ENCODE assay signal across 8 mouse cellular contexts in genomic region chr1:185203909-185204661, GRCm38 (mm10). TPM values are rescaled to one million over a fixed set of nuclear protein-coding genes. Genes with fewer than 3 reads are reported as not detected.
DNase-seq lines count a peak whose midpoint lies in the region; ATAC-seq lines count a peak whose summit lies in the region.

TSS of gene Rab3gap2 (plus strand) at chr1:185204117.

- H3K4me2 ChIP-seq in hindbrain, embryonic 11.5 days (replicated peaks; ENCODE audit: low read depth, low read length) = peak within 1 kb of the TSS; percentile 59

- no peaks in the 10 kb centered on the region for H3K27me3 ChIP-seq in hindbrain, embryonic 11.5 days (ENCODE audit: control insufficient read depth, insufficient read depth, low read length)

- peak within 1 kb of the TSS; percentile 32; the same call in 1 of the 2 replicates for H3K27ac ChIP-seq in hindbrain, embryonic 11.5 days (ENCODE audit: low read depth, low read length)

- under 1% methylated on average over 57 of the region's 57 CpGs for WGBS in hindbrain, embryonic 11.5 days

- DNase-seq in MN1 (ENCODE audit: low spot score) = peak; percentile 98
- DNase-seq in cerebellum, adult 9-10 months = peak; percentile 99
- DNase-seq in frontal cortex, adult 2 months (ENCODE audit: extremely low spot score in 1 of 2, low spot score in 1 of 2) = peak; percentile 96 to 99
- DNase-seq in hindbrain, embryonic 11.5 days (ENCODE audit: low spot score) = peak; percentile 99
- DNase-seq in layer of hippocampus, postnatal 10 days (ENCODE audit: low spot score in 2 of 2) = peak; percentile 99 to 100
- DNase-seq in lung, postnatal 10 days = peak; percentile 99
- peak; percentile 100 for DNase-seq in ovary, postnatal 36 days (ENCODE audit: low spot score)
- peak; percentile 100 for DNase-seq in thymus, postnatal 25 days

- no peaks in the 10 kb centered on the region for H3K9me3 ChIP-seq in hindbrain, embryonic 11.5 days (ENCODE audit: control insufficient read depth, low read length)

- peak within 1 kb of the TSS; percentile 69 for H3K9ac ChIP-seq in hindbrain, embryonic 11.5 days (ENCODE audit: low read depth, low read length)

- peak; percentile 93 for ATAC-seq in hindbrain, embryonic 11.5 days (ENCODE audit: low FRiP score)

- H3K4me1 ChIP-seq in hindbrain, embryonic 11.5 days (replicated peaks; ENCODE audit: control insufficient read depth, insufficient read depth, low read length) = no peaks in the 10 kb centered on the region

- H3K4me3 ChIP-seq in hindbrain, embryonic 11.5 days (ENCODE audit: low read depth, low read length) = peak within 1 kb of the TSS; percentile 60

- no peaks in the 10 kb centered on the region for H3K36me3 ChIP-seq in hindbrain, embryonic 11.5 days (ENCODE audit: control insufficient read depth, insufficient read depth, low read length)

RNA-seq across cellular contexts. Expression of gene Rab3gap2, which starts in this region (rescaled TPM):
- 51.2 and 53.8 TPM in 2 replicates for polyA plus RNA-seq in frontal cortex, adult 2 months (2012; rRNA removed)
- polyA plus RNA-seq in hindbrain, embryonic 11.5 days (2014; fragmentation: Nextera tagmentation; extraction: Ambion mirVana) = 23.3 and 23.6 TPM in 2 replicates
- total RNA-seq in layer of hippocampus, postnatal 10 days (2021) = 10 to 100 TPM; 54.6 to 58.5 TPM

Comparison
In these comparisons a context has a peak if more than half of its experiments do, and no peak if none do; other contexts are left out.
1. Peak in every context shown above with its lines: DNase-seq, ATAC-seq, H3K4me3 ChIP-seq and H3K27ac ChIP-seq.